Mouse (Mus musculus): ENCODE measurements around the gene Gatc. TPM values are rescaled to one million over a fixed set of nuclear protein-coding genes. Genes with fewer than 3 reads are reported as not detected.
"Not testable (repeated sequence)": the region's sequence is repeated elsewhere in the genome, so short reads cannot be mapped to it uniquely, and the experiment has no call there.

The Gatc gene
- 38.2 and 43.4 TPM in 2 replicates for polyA plus RNA-seq (2014; fragmentation: Nextera tagmentation; extraction: Ambion mirVana)

DNA sequence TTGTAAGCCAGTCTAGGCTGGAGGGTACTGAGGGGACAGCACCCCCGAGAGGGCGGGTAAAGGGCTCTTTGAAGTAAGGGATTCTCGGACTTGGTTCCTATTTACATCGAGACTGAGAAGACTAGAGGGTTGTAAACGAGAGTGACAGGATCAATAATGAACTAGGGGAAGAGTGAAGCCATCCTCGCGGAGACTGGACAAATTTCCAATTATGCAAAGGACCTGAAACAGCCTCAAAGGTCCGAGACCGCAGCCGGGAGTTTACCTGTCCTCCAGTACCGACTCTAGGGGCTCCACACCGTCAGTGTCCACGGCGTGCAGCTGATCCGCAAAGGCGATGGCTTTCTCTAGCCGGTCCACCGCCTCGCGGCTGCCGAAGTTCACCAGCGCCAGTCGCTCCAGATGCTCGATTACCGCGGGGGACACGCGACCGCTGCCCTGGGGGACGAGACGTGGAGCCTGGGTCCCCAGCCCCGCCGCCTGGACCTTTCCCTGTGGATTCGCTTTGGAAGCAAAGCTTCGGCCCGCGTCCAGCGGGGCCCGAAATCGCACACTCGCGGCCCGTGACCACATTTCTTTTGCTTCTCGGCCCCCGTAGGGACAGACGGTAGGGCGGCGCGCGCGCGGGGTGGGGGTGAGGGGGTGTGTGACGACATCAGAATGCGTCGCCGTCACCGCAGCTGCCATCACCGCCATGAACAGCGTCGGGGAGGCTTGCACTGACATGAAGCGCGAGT, at the start of gene Gatc, which contains the start of gene Triap1:
Gene Gatc, minus strand, starts transcription at position 602 of the 737 bp plus-strand sequence.
Gene Triap1, plus strand, starts transcription at position 649 of the 737 bp plus-strand sequence.
- WGBS: under 1% methylated on average over 62 of the region's 62 CpGs
- Histone ChIP-seq H3K4me3 (replicated peaks; ENCODE audit: low read depth, low read length) (peak within 1 kb of the TSS; percentile 84), H3K9me3 (ENCODE audit: control insufficient read depth, low read length) (no peaks in the 10 kb centered on the region)

GRCm38 (mm10) chr5:115378882-115379281, 37.9 kb upstream of the Gatc start:
- H3K4me2 ChIP-seq (ENCODE audit: low read length); H3K36me3 ChIP-seq (ENCODE audit: control insufficient read depth, insufficient read depth, low read length); H3K4me3 ChIP-seq (replicated peaks; ENCODE audit: low read depth, low read length); H3K27ac ChIP-seq (replicated peaks; ENCODE audit: low read depth, low read length); H3K9me3 ChIP-seq (ENCODE audit: control insufficient read depth, low read length); ATAC-seq (ENCODE audit: low FRiP score, low TSS enrichment); H3K9ac ChIP-seq (replicated peaks; ENCODE audit: low read length); H3K4me1 ChIP-seq (ENCODE audit: control insufficient read depth, insufficient read depth, low read length); H3K27me3 ChIP-seq (ENCODE audit: control insufficient read depth, insufficient read depth, low read length); DNase-seq: not testable (repeated sequence)
- 89% methylated on average over 2 of the region's 2 CpGs for WGBS

More for the DNA sequence above, at the start of gene Gatc, which contains the start of gene Triap1:
- DNase-seq (peak; percentile 95), ATAC-seq (ENCODE audit: low FRiP score, low TSS enrichment) (peak; percentile 93)
- Histone ChIP-seq H3K4me1 (ENCODE audit: control insufficient read depth, insufficient read depth, low read length) (peaks cover 16% of the 10 kb centered on the region), H3K9ac (replicated peaks; ENCODE audit: low read length) (peak within 1 kb of the TSS; percentile 81), H3K36me3 (ENCODE audit: control insufficient read depth, insufficient read depth, low read length) (peaks cover 41% of the 10 kb centered on the region), H3K27me3 (ENCODE audit: control insufficient read depth, insufficient read depth, low read length) (no peaks in the 10 kb centered on the region), H3K4me2 (ENCODE audit: low read length) (peak within 1 kb of the TSS; percentile 61), H3K27ac (replicated peaks; ENCODE audit: low read depth, low read length) (peak within 1 kb of the TSS; percentile 90)

GRCm38 (mm10) chr5:115375436-115375835, 34.5 kb upstream of the Gatc start:
- 87% methylated on average over 2 of the region's 2 CpGs for WGBS
- H3K4me3 ChIP-seq (replicated peaks; ENCODE audit: low read depth, low read length): no peak overlapping the region
- ATAC-seq (ENCODE audit: low FRiP score, low TSS enrichment): no peak

GRCm38 (mm10) chr5:115374204-115374820, 33.3 kb upstream of the Gatc start:
- no peaks in the 10 kb centered on the region for H3K36me3 ChIP-seq (ENCODE audit: control insufficient read depth, insufficient read depth, low read length)
- peak overlapping the region; percentile 60 for H3K4me2 ChIP-seq (ENCODE audit: low read length)
- no peaks in the 10 kb centered on the region for H3K9me3 ChIP-seq (ENCODE audit: control insufficient read depth, low read length)
- DNase-seq (no peak), ATAC-seq (ENCODE audit: low FRiP score, low TSS enrichment) (no peak)
- H3K4me3 ChIP-seq (replicated peaks; ENCODE audit: low read depth, low read length): peak overlapping the region; percentile 24
- peak overlapping the region; percentile 75 for H3K27ac ChIP-seq (replicated peaks; ENCODE audit: low read depth, low read length)
- peaks cover 12% of the 10 kb centered on the region; the same call in 1 of the 2 replicates for H3K4me1 ChIP-seq (ENCODE audit: control insufficient read depth, insufficient read depth, low read length)
- 3% methylated on average over 11 of the region's 11 CpGs for WGBS
- H3K9ac ChIP-seq (replicated peaks; ENCODE audit: low read length): peak overlapping the region; percentile 28; the same call in 1 of the 2 replicates
- no peaks in the 10 kb centered on the region for H3K27me3 ChIP-seq (ENCODE audit: control insufficient read depth, insufficient read depth, low read length)

More at GRCm38 (mm10) chr5:115375436-115375835, 34.5 kb upstream of the Gatc start:
- Histone ChIP-seq H3K27ac (replicated peaks; ENCODE audit: low read depth, low read length) (0 out of 2 replicates have a peak overlapping the region, but pooled peaks have one; percentile 14), H3K9ac (replicated peaks; ENCODE audit: low read length) (no peak overlapping the region), H3K4me1 (ENCODE audit: control insufficient read depth, insufficient read depth, low read length) (peaks cover 12% of the 10 kb centered on the region; the same call in 1 of the 2 replicates), H3K27me3 (ENCODE audit: control insufficient read depth, insufficient read depth, low read length) (no peaks in the 10 kb centered on the region), H3K9me3 (ENCODE audit: control insufficient read depth, low read length) (no peaks in the 10 kb centered on the region), H3K36me3 (ENCODE audit: control insufficient read depth, insufficient read depth, low read length) (no peaks in the 10 kb centered on the region), H3K4me2 (ENCODE audit: low read length) (no peak overlapping the region)
- no peak for DNase-seq

DNA sequence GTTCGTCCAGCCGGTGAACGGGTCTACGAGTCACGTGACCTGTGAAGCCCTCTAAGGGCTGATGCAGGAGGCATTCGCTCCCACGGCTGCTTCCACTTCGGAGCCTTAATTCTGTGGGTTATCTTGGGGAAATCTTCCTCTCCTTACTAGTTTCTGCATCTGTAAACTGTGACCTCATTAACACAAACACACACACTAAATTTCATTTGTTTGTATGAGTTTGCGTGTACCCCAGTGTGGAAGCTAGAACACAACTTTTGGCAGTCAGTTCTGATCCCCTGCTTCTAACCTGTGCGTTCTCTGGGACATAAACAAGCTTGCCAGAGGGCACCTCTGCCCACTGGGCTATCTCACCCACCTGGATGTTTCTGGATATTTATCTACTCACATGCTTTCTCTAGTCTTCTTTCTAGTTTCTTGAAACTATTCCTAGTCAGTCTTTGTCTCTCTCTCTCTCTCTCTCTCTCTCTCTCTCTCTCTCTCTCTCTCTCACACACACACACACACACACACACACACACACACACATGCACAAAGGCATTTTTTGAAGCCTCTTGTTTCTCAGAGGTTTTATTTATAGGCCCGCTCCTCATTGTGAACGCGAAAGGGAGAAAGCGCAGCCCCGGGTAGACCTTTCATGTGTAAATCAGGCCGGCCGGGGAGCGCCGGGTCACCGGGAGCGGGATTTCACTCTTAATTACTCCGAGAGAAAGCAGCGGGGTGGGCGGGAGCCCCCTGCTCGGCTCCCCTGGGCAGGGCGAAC, 32.6 kb upstream of the Gatc start:
- H3K36me3 ChIP-seq (ENCODE audit: control insufficient read depth, insufficient read depth, low read length): no peaks in the 10 kb centered on the region
- peak overlapping the region; percentile 28; the same call in 1 of the 2 replicates for H3K9ac ChIP-seq (replicated peaks; ENCODE audit: low read length)
- H3K4me1 ChIP-seq (ENCODE audit: control insufficient read depth, insufficient read depth, low read length): peaks cover 12% of the 10 kb centered on the region; the same call in 1 of the 2 replicates
- H3K27me3 ChIP-seq (ENCODE audit: control insufficient read depth, insufficient read depth, low read length): no peaks in the 10 kb centered on the region
- no peaks in the 10 kb centered on the region for H3K9me3 ChIP-seq (ENCODE audit: control insufficient read depth, low read length)
- H3K27ac ChIP-seq (replicated peaks; ENCODE audit: low read depth, low read length): peak overlapping the region; percentile 75
- peak; percentile 89 for DNase-seq
- ATAC-seq (ENCODE audit: low FRiP score, low TSS enrichment): peak; percentile 89
- peak overlapping the region; percentile 24 for H3K4me3 ChIP-seq (replicated peaks; ENCODE audit: low read depth, low read length)
- H3K4me2 ChIP-seq (ENCODE audit: low read length): peak overlapping the region; percentile 60
- 6% methylated on average over 26 of the region's 26 CpGs for WGBS

DNA sequence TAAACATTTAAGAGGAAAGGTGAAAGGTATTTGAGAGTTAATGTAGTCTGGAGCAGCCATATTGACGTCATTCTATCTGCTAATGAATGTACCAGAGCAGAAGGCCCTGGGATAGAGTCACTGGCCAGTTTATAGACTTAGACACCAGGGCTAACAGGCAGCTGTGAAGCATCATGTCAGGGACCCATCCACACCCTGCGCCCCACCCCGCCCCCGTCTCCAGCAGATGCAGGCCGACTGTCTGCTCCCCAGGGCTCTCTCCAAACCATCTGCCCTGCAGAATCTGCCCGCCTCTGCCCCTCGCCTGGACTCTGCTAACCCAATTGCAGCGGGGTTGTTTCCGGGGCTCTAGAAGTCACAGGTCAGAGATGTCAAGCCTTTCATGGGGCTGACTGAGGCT, 30.8 kb upstream of the Gatc start:
- no peak overlapping the region for H3K9ac ChIP-seq (replicated peaks; ENCODE audit: low read length)
- H3K4me3 ChIP-seq (replicated peaks; ENCODE audit: low read depth, low read length): no peak overlapping the region
- DNase-seq: no peak
- H3K9me3 ChIP-seq (ENCODE audit: control insufficient read depth, low read length): no peaks in the 10 kb centered on the region
- H3K4me2 ChIP-seq (ENCODE audit: low read length): no peak overlapping the region
- WGBS: 34% methylated on average over 9 of the region's 9 CpGs
- ATAC-seq (ENCODE audit: low FRiP score, low TSS enrichment): no peak
- peaks cover 12% of the 10 kb centered on the region; the same call in 1 of the 2 replicates for H3K4me1 ChIP-seq (ENCODE audit: control insufficient read depth, insufficient read depth, low read length)
- H3K27me3 ChIP-seq (ENCODE audit: control insufficient read depth, insufficient read depth, low read length): no peaks in the 10 kb centered on the region
- H3K36me3 ChIP-seq (ENCODE audit: control insufficient read depth, insufficient read depth, low read length): no peaks in the 10 kb centered on the region
- H3K27ac ChIP-seq (replicated peaks; ENCODE audit: low read depth, low read length): 0 out of 2 replicates have a peak overlapping the region, but pooled peaks have one; percentile 26

DNA sequence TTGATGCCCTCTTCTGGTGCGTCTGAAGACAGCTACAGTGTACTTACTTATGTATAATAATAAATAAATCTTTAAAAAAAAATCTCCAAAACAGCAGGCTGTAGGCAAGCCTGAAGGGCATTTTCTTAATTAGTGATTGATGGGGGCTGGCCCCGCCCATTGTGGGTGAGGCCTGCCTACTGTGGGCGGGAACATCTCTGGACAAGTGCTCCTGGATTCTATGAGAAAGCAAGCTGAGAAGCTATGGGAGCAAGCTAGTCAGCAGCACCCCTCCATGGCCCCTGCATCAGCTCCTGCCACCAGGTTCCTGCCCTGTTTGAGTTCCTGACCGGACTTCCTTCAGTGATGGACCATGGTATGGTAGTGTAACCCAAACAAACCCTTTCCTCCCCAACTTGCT, 23.8 kb upstream of the Gatc start:
- Histone ChIP-seq H3K27ac (replicated peaks; ENCODE audit: low read depth, low read length) (no peak overlapping the region), H3K4me1 (ENCODE audit: control insufficient read depth, insufficient read depth, low read length) (no peaks in the 10 kb centered on the region)
- WGBS: 92% methylated on average over 4 of the region's 4 CpGs

More for the DNA sequence above, 23.8 kb upstream of the Gatc start:
- H3K36me3 ChIP-seq (ENCODE audit: control insufficient read depth, insufficient read depth, low read length): no peaks in the 10 kb centered on the region
- no peak overlapping the region for H3K4me2 ChIP-seq (ENCODE audit: low read length)
- no peaks in the 10 kb centered on the region for H3K27me3 ChIP-seq (ENCODE audit: control insufficient read depth, insufficient read depth, low read length)
- H3K9ac ChIP-seq (replicated peaks; ENCODE audit: low read length): no peak overlapping the region
- no peaks in the 10 kb centered on the region for H3K9me3 ChIP-seq (ENCODE audit: control insufficient read depth, low read length)
- no peak overlapping the region for H3K4me3 ChIP-seq (replicated peaks; ENCODE audit: low read depth, low read length)
- DNase-seq: no peak
- no peak for ATAC-seq (ENCODE audit: low FRiP score, low TSS enrichment)

All from midbrain, embryonic 14.5 days (tissue).